Comparison of ENCODE assay signal across 14 mouse cellular contexts in the genomic region with DNA sequence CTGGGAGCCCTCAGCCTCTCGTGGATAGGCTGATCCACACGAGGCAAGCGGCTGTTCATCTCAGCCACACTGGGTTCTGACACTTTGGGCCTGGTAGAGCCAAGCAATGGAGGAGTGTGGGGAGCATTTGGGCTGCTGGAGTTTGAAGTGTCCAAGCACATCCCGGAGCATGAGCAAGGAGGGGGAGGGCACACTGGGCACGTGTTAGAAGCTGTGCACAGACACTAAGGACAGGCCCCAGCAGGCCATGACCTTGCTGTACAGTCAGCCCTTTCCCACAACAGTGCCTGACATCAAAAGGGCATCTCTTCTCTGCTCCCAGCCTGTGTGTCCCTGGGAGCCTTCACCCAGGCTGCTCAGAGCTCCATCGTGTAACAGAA. TPM values are rescaled to one million over a fixed set of nuclear protein-coding genes. Genes with fewer than 3 reads are reported as not detected.
DNase-seq lines count a peak whose midpoint lies in the region; ATAC-seq and TF ChIP-seq lines count a peak whose summit lies in the region.
"Had no signal": no experiment of that assay in that cellular context is flagged by ENCODE, and none has a peak within 500 bp of the region (broad histone marks: within the 10 kb centered on the region; RNA-seq: fewer than 3 reads in every experiment).

No protein-coding gene starts in this region.

- no peaks in the 10 kb centered on the region for H3K36me3 ChIP-seq in kidney, embryonic 15.5 days
- H3K36me3 ChIP-seq in CH12.LX (replicated peaks in 1 of 2; ENCODE audit: control insufficient read depth in 1 of 2, insufficient read depth in 1 of 2, low read length in 1 of 2), result peaks cover 59 to 90% of the 10 kb centered on the region in 2 experiments
- H3K36me3 ChIP-seq in liver, embryonic 15.5 days (replicated peaks), result peaks cover 75% of the 10 kb centered on the region
- H3K36me3 ChIP-seq: heart, embryonic 15.5 days; limb, embryonic 12.5 days; neural tube, embryonic 12.5 days had no signal

- peak overlapping the region; percentile 48 for H3K27ac ChIP-seq in kidney, embryonic 15.5 days
- peak overlapping the region; percentile 96 for H3K27ac ChIP-seq in CH12.LX (ENCODE audit: insufficient read depth, low read depth)
- peak overlapping the region; percentile 95 for H3K27ac ChIP-seq in liver, embryonic 15.5 days (replicated peaks)
- H3K27ac ChIP-seq: heart, embryonic 15.5 days; hindbrain, embryonic 14.5 days; neural tube, embryonic 12.5 days had no signal

- no peaks in the 10 kb centered on the region for H3K27me3 ChIP-seq in kidney, embryonic 15.5 days
- H3K27me3 ChIP-seq in CH12.LX (replicated peaks), result no peaks in the 10 kb centered on the region
- H3K27me3 ChIP-seq in liver, embryonic 15.5 days, result no peaks in the 10 kb centered on the region
- H3K27me3 ChIP-seq: heart, embryonic 15.5 days; neural tube, embryonic 12.5 days had no signal

- in situ Hi-C loops in CH12.LX (cut with MboI; ENCODE audit: low pct_ligation_motif_present, low pct_unique_long_range_greater_than_20kb, low sequenced_read_pairs), result loop anchor here (10.0 kb wide), 1 partner anchor 153 kb away; no protein-coding TSS in a partner anchor

- no peak for TF ChIP-seq RAD21 in CH12.LX (IDR thresholded peaks at IDR 0.05; ENCODE audit: low read depth, low read length)

- DNase-seq in kidney, postnatal 4 days, result no peak
- DNase-seq in CH12.LX (ENCODE audit: extremely low read depth), result no peak
- peak; percentile 81 for DNase-seq in adrenal gland, adult 8-10 months
- no peak for DNase-seq in cerebellum, adult 9-11 months
- no peak for DNase-seq in urinary bladder, postnatal 25 days (ENCODE audit: low spot score)
- DNase-seq: thymus, adult 2 months had no signal

- TF ChIP-seq POLR2A in CH12.LX (IDR thresholded peaks at IDR 0.05; ENCODE audit: low read depth, low read length), result no peak

- no peak overlapping the region for H3K4me2 ChIP-seq in kidney, embryonic 15.5 days
- peak overlapping the region; percentile 74 for H3K4me2 ChIP-seq in CH12.LX (ENCODE audit: insufficient read depth, low read depth, poor library complexity, severe bottlenecking)
- H3K4me2 ChIP-seq in liver, embryonic 15.5 days, result no peak overlapping the region
- H3K4me2 ChIP-seq: heart, embryonic 15.5 days; hindbrain, embryonic 14.5 days; limb, embryonic 12.5 days; neural tube, embryonic 12.5 days had no signal

- TF ChIP-seq EP300 in CH12.LX (IDR thresholded peaks at IDR 0.05; ENCODE audit: low read length), result no peak

- WGBS in kidney, embryonic 15.5 days, result 55% methylated on average over 6 of the region's 6 CpGs
- 85% methylated on average over 6 of the region's 6 CpGs for WGBS in liver, embryonic 15.5 days (ENCODE audit: insufficient replicate concordance)

- no peak for ATAC-seq in kidney, embryonic 15.5 days (replicated peaks; ENCODE audit: low FRiP score)
- ATAC-seq in liver, embryonic 15.5 days (ENCODE audit: insufficient read depth), result no peak
- ATAC-seq: CD4-positive, CD25-positive, alpha-beta regulatory T cell, adult 4 months; forebrain, embryonic 14.5 days had no signal

- dilution Hi-C loops in CH12.LX (cut with MboI; ENCODE audit: extremely low pct_ligation_motif_present, extremely low pct_unique_long_range_greater_than_20kb, low sequenced_read_pairs), result no loop called here

- peaks cover 52% of the 10 kb centered on the region for H3K4me1 ChIP-seq in kidney, embryonic 15.5 days
- peaks cover 33 to 98% of the 10 kb centered on the region in 2 experiments for H3K4me1 ChIP-seq in CH12.LX (ENCODE audit: control insufficient read depth in 1 of 2, insufficient read depth in 2 of 2)
- H3K4me1 ChIP-seq in liver, embryonic 15.5 days (replicated peaks), result peaks cover 95% of the 10 kb centered on the region

- peaks cover 73% of the 10 kb centered on the region for H3K79me2 ChIP-seq in CH12.LX (replicated peaks; ENCODE audit: control insufficient read depth, extremely low read depth, insufficient read depth, poor library complexity, severe bottlenecking)

- no peak for TF ChIP-seq CTCF in CH12.LX (conservative IDR thresholded peaks at IDR 0.05 in 1 of 2, IDR thresholded peaks at IDR 0.05 in 1 of 2; ENCODE audit: low read depth in 2 of 2, low read length in 2 of 2)

- no peak overlapping the region for H3K4me3 ChIP-seq in kidney, embryonic 15.5 days (replicated peaks)
- peak overlapping the region in 1 of 3 experiments; percentile 6 for H3K4me3 ChIP-seq in CH12.LX (replicated peaks in 1 of 3; ENCODE audit: low read depth in 2 of 3, low read length in 2 of 3, poor library complexity in 1 of 3)
- H3K4me3 ChIP-seq in liver, embryonic 15.5 days (replicated peaks), result no peak overlapping the region
- H3K4me3 ChIP-seq: heart, embryonic 15.5 days; limb, embryonic 12.5 days; neural tube, embryonic 12.5 days had no signal

- no peaks in the 10 kb centered on the region for H3K9me3 ChIP-seq in kidney, embryonic 15.5 days (replicated peaks)
- H3K9me3 ChIP-seq in CH12.LX (replicated peaks; ENCODE audit: low read length), result peaks cover 9% of the 10 kb centered on the region
- no peaks in the 10 kb centered on the region for H3K9me3 ChIP-seq in liver, embryonic 15.5 days (replicated peaks)
- H3K9me3 ChIP-seq: heart, embryonic 15.5 days; limb, embryonic 12.5 days; neural tube, embryonic 12.5 days had no signal

- H3K9ac ChIP-seq in kidney, embryonic 15.5 days, result no peak overlapping the region
- H3K9ac ChIP-seq in CH12.LX (ENCODE audit: insufficient read depth, low read depth), result peak overlapping the region; percentile 2; the same call in 1 of the 2 replicates
- H3K9ac ChIP-seq in liver, embryonic 15.5 days, result 0 out of 2 replicates have a peak overlapping the region, but pooled peaks have one; percentile 9
- H3K9ac ChIP-seq: heart, embryonic 15.5 days; hindbrain, embryonic 14.5 days; limb, embryonic 12.5 days; neural tube, embryonic 12.5 days had no signal

TF ChIP-seq in CH12.LX, 34 proteins besides CTCF, POLR2A, EP300 and RAD21:
- TF ChIP-seq MXI1 (IDR thresholded peaks at IDR 0.05; ENCODE audit: low read depth, low read length), result no peak
- TF ChIP-seq ZNF384 (IDR thresholded peaks at IDR 0.05; ENCODE audit: low read depth, low read length), result no peak
- peak; percentile 91 for TF ChIP-seq BHLHE40 (IDR thresholded peaks at IDR 0.05; ENCODE audit: low read depth, low read length)
- no peak for TF ChIP-seq RCOR1 (conservative IDR thresholded peaks at IDR 0.05; ENCODE audit: low read depth, low read length)

RNA-seq across cellular contexts. Expression of a gene that starts 13.3 kb away (rescaled TPM):
- polyA plus RNA-seq in kidney, embryonic 15.5 days (2015; fragmentation: Nextera tagmentation; extraction: Ambion mirVana), result 38.6 and 39.0 TPM in 2 replicates
- total RNA-seq in CH12.LX (2012; rRNA removed) (81.1 and 95.6 TPM in 2 replicates), CH12.LX (2014; rRNA removed) (57.7 and 60.8 TPM in 2 replicates)
- polyA plus RNA-seq in CH12.LX (2012; ENCODE audit: insufficient read length, low read depth), result 66.6 and 76.5 TPM in 2 replicates
- total RNA-seq in adrenal gland, adult 8-10 months (2022), result 100 to 1,000 TPM in 3 of 4 experiments, 10 to 100 TPM in 1; 99.2 to 165 (median 135) TPM
- polyA plus RNA-seq in liver, embryonic 15.5 days (2015; fragmentation: Nextera tagmentation; extraction: Ambion mirVana), result 69.7 and 71.6 TPM in 2 replicates
